Mouse (Mus musculus) urinary bladder, adult 18-20 months (tissue): ENCODE measurements around the gene Sin3a.

ENCODE experiments used
- DNase-seq, 2 experiments: peaks; one replicate each; pipeline ENCODE4 v3.0.0; 2022; ENCODE audit warnings: low spot score in 2 of 2, mixed read lengths in 2 of 2

Sin3a gene

DNA sequence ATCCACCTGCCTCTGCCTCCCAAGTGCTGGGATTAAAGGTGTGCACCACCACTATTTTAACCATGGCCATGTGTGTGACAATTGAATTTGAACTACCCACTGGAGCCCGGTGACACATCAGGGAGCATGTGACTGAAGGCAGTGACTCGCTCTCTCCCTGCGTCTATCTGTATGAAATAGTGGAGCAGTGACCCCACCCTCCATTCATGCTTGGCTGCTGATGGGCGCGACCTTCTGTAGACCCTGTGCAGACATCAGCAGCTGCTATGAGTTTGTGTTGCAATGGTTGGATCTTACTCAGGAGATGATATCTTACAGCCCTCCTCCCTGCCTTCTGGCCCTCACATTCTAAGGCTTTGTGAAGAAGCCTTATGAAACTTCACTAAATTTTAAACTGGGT lies 96.6 kb downstream of the Sin3a start:
- DNase-seq, result no peak
